Mouse (Mus musculus): ENCODE data around the gene Abca4.

The Abca4 gene

GRCm38 (mm10) chr3:122170621-122171309 is 126.5 kb downstream of the Abca4 start:
- no peak for DNase-seq (ENCODE audit: low spot score)

- no peak for DNase-seq (ENCODE audit: low spot score)
These were observed 129.4 kb downstream of the Abca4 start for GRCm38 (mm10) chr3:122173526-122174150.

GRCm38 (mm10) chr3:122176018-122176417 is 131.8 kb downstream of the Abca4 start:
- DNase-seq (ENCODE audit: low spot score), result no peak

DNA sequence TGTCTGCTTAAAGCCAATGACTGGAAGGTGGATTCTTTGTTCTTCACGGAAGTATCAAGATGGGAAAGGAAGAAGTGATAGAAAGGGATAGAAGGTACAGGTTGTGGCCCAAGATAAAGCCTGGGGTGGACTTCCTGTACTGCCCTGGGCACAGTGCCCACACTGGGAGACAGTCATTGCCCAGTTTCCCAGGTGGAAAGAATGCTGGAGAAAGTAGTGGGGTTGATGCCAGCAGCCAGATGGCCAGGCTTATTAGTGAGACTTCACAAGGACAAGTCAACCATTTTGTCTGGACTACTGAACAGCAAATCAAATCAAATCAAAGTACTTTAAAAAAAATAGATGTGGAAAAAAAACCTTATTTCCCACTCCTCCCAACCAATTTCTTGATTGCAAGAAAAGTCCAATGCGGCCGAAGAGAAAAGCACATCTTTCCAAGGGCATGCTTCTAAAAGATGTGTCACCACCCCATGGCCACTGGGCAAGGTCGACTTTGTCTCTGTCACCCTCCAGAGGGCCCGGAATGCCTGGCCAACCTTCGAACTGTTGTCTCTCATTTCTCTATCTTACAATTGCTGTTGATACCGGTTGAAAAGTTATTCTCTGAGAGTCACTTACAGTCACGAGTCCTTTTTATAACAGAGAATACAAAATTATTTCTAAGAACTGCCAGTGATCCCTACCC is 132.6 kb downstream of the Abca4 start:
- no peak for DNase-seq (ENCODE audit: low spot score)

- no peak for DNase-seq (ENCODE audit: low spot score)
These were observed 139.9 kb downstream of the Abca4 start for GRCm38 (mm10) chr3:122184109-122184508.

DNA sequence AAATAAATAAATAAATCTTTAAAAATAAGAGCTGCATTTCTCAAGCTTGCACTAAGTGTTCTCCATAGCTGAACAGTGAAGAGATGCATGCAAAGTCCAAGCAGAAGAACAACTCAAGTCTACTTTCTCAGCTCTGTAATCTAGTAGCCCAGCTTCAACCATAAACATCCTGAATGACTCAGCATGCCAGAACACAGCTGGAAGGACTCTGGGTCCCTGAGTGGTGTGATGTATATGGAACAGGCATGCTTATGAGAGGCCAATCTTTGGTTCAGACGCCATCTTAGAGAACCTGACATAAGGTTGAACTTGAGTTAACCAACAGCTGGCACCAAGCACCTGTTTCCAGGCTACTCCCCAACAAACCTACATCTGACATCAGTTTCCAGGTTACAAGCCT is 142.7 kb downstream of the Abca4 start:
- DNase-seq (ENCODE audit: low spot score), result no peak

- no peak for DNase-seq (ENCODE audit: low spot score)
These were observed 152.5 kb downstream of the Abca4 start for GRCm38 (mm10) chr3:122196621-122197298.

DNA sequence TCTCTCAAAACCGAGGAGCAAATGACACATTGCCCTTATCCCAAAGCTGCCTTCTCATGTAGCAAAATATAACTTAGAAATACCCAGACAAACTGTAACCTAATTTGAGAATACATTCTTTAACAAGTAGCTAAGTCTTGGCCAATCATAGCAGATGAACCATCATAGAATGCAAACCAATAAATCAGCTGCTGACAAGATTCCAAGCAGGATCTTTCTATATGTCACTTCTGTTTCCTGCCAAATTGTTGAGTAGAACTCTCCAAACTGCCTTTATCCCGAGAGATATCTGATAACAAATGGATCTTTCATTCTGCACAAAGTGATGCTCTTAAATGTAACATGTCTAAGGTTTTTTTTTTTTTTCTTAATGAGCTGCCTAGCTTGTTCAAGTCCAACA is 154.3 kb downstream of the Abca4 start:
- no peak for DNase-seq (ENCODE audit: low spot score)

- DNase-seq (ENCODE audit: low spot score), result no peak
These were observed 154.7 kb downstream of the Abca4 start for GRCm38 (mm10) chr3:122198966-122199381.

DNA sequence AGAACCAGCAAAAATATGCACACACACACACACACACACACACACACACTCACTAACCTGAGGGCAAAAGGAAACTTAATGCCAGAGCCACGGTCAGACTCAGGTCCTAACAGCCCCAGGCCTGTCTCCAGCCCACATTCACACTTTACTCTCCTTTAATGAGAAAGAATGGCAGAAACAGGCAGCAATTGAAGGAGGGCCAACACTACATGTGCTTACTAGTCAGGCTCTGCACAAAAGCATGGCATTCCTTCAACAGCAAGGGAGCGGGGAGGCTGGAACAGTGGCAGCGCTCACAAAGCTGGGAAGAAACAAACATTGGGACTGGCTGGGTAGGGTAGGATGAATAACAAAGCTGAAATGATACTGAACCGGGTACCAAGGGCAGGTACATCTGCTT is 155.4 kb downstream of the Abca4 start:
- no peak for DNase-seq (ENCODE audit: low spot score)

GRCm38 (mm10) chr3:122200017-122200416 is 155.8 kb downstream of the Abca4 start:
- no peak for DNase-seq (ENCODE audit: low spot score)

DNA sequence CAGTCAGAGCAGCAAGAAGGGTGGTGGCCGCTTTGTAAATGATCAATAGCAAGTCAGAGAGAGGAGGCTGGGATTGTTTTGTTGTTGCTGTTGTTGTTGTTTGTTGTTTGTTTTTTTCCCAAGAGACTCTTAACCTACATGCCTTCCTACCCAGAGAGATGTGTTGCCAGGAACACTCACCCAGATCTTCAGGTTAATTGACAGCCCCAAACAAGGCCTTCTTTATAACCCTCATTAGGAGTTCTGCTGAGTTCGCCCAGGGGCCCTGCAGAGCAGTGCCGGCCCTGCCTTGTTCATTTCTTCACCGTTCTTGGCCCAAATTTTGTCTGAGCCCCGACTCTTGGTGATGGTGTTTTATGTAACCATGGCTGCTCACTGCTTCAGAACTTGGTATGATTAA is 156.2 kb downstream of the Abca4 start:
- DNase-seq (ENCODE audit: low spot score), result no peak

- DNase-seq (ENCODE audit: low spot score), result no peak
These were observed 158.1 kb downstream of the Abca4 start for GRCm38 (mm10) chr3:122202307-122202732.

- DNase-seq (ENCODE audit: low spot score), result no peak
These were observed 159.6 kb downstream of the Abca4 start for GRCm38 (mm10) chr3:122203675-122204329.

DNA sequence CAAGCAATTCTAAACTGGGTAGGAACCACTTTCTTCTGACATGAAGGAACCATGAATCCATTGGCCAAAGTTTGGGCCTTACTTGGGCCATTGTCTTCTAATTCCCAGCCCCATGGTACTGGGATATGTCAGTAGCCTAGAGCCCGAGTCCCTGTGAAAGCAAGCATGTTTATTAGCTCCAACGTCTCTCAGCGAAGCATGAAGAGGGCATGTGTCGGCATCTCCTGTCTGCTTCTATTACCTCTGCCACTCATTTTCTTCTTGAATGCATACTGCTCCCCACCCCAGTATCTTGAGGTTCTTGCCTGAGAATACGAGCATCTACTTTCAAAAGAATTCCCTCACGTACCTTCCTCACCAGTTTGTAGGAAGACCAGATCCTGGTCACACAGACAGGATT is 161.5 kb downstream of the Abca4 start:
- DNase-seq (ENCODE audit: low spot score), result no peak

- no peak for DNase-seq (ENCODE audit: low spot score)
These were observed 162.2 kb downstream of the Abca4 start for GRCm38 (mm10) chr3:122206279-122207070.

- DNase-seq (ENCODE audit: low spot score), result no peak
These were observed 163.5 kb downstream of the Abca4 start for GRCm38 (mm10) chr3:122207766-122208165.

- DNase-seq (ENCODE audit: low spot score), result no peak
These were observed 164.3 kb downstream of the Abca4 start for GRCm38 (mm10) chr3:122208296-122209225.

- DNase-seq (ENCODE audit: low spot score), result no peak
These were observed 165.3 kb downstream of the Abca4 start for GRCm38 (mm10) chr3:122209511-122209910.

DNA sequence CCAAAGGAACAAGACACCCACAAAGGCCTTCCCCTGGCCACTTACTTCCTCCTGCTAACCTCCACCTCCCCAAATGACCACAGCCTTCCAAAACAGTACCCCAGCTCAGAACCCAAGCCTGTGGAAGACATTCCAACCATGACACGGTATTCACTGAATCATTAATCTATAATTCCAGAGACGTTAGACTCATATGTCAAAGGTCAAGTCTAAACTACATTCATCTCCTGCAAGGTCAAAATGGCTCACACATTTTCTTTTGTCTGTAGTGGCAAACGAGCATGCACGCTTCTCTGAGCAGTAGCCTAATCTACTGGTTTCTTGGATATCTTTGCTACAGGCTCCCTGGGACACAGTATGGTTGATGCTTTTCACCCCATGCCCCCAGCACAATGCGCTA is 166.2 kb downstream of the Abca4 start:
- no peak for DNase-seq (ENCODE audit: low spot score)
